13 mouse cellular contexts compared by ENCODE assay signal in genomic region chr9:66657116-66657758, GRCm38 (mm10).
"Had no signal": no experiment of that assay in that cellular context is flagged by ENCODE, and none has a peak within 500 bp of the region (broad histone marks: within the 10 kb centered on the region; RNA-seq: fewer than 3 reads in every experiment).

No protein-coding gene starts in this region.

- H3K27ac ChIP-seq: left cerebral cortex, adult 2 months; limb, embryonic 15.5 days; liver, embryonic 12.5 days; macrophage; midbrain, embryonic 12.5 days had no signal

- H3K4me3 ChIP-seq: left cerebral cortex, adult 2 months; limb, embryonic 15.5 days; liver, embryonic 12.5 days; megakaryocyte, embryonic 14.5 days; midbrain, embryonic 12.5 days had no signal

- ATAC-seq: liver, embryonic 12.5 days; midbrain, embryonic 16.5 days had no signal

- DNase-seq: kidney, postnatal 36 days; lung, embryonic 14.5 days; lung, postnatal 14 days; right cerebral cortex, adult 18-20 months; right cerebral cortex, postnatal 25 days; thymus, postnatal 36 days had no signal

- H3K36me3 ChIP-seq: limb, embryonic 15.5 days; liver, embryonic 12.5 days; midbrain, embryonic 12.5 days had no signal

- H3K27me3 ChIP-seq: limb, embryonic 15.5 days; liver, embryonic 12.5 days had no signal

- H3K9me3 ChIP-seq: limb, embryonic 15.5 days; liver, embryonic 12.5 days; megakaryocyte, embryonic 14.5 days; midbrain, embryonic 12.5 days had no signal

- H3K4me2 ChIP-seq: limb, embryonic 15.5 days; liver, embryonic 12.5 days; lung, embryonic 14.5 days; midbrain, embryonic 12.5 days had no signal

- H3K4me1 ChIP-seq: liver, embryonic 12.5 days; midbrain, embryonic 12.5 days had no signal

- H3K9ac ChIP-seq: limb, embryonic 15.5 days; liver, embryonic 12.5 days; lung, embryonic 14.5 days; midbrain, embryonic 12.5 days had no signal
